Mouse (Mus musculus): ENCODE data around the gene Plin1.
A peak's percentile ranks its signal among the peaks of the same experiment; 100 is the strongest.

The Plin1 gene

DNA sequence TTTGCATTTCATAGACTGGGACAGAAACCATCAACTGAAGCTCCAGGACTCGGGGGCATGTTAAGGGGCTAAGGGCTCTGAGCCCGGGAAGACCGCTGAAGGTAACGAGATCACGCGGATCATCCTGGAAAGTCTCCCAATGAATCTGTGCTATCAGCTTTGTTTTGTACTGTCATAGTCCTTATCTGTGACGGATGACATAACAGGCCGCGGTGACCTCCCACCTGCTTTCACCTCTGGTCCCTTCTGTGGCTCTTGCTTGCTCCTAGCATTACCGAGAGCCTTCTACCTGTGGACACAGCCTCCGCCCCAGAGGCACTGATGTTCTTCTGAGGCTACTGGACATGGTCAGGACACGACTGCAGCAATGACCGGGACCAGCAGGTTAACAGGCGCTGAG, 3.8 kb upstream of the Plin1 start:
- no peak for DNase-seq (ENCODE audit: low spot score in 2 of 2)

DNA sequence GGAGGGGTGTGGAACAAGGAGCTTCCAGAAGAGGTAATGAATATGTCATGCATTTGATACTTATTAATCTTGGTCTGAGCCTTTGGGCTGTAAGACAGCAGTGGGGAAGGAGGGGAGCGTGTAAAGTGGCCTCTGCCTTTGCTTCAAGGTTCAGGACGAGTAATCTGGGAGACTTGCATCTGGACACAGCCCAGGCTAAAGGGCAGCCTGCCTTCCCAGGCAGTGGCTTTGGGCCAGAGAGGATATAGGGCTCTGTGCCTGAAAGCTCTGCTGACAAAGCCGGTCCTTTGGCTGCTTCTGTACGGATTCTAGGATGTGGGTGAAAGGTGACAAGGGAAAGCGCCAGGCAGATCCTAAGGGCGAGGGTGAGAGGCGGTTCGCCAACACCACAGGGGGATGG, 1.9 kb upstream of the Plin1 start:
- DNase-seq (ENCODE audit: low spot score in 2 of 2), result no peak

DNA sequence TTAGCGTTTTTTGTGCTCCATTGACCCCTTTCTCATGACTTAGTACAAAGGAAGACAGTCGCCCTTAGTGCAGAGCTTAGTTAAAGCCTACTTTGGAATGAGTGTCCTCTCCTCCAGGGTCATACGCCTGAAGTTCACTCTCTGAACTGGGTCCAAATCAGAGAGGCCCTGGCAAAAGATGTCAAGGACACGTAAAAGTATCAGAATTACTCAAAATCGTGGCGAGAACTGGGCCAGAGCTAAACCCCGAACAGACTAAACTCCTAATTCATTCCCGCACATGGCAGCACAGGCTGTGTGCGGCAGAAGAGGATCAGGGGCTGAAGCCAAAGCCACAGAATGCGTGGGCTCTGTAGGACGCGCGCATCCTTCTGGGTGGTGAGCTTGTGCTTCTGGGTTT, 1.3 kb downstream of the Plin1 start:
- no peak for DNase-seq (ENCODE audit: low spot score in 2 of 2)

DNA sequence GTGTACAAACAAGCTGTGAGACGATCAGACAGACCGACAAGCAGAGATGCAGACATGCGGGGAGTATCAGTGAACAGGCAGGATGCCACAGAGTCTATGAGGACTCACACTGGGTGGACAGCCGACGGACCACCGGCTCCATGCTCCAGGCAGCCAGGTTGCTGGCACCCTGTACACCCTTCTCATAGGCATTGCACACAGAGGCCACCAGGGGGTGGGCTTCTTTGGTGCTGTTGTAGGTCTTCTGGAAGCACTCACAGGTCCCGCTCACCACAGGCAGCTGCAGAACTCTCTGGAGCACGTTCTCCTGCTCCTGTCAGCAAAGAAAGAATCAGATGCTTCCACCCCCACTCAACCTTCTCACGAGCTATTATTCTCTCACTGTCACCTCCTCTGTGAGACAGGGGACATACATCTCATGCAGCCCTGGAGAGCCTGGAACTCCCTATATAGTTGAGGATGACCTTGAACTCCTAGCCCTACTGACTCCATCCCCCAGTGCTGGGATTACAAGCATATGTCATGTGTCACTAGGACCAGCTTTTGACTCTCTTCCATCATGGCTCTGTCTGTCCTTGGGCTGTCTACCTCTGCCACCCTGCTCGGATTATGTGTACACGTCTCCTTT, 2.8 kb downstream of the Plin1 start:
- no peak for DNase-seq (ENCODE audit: low spot score in 2 of 2)

DNA sequence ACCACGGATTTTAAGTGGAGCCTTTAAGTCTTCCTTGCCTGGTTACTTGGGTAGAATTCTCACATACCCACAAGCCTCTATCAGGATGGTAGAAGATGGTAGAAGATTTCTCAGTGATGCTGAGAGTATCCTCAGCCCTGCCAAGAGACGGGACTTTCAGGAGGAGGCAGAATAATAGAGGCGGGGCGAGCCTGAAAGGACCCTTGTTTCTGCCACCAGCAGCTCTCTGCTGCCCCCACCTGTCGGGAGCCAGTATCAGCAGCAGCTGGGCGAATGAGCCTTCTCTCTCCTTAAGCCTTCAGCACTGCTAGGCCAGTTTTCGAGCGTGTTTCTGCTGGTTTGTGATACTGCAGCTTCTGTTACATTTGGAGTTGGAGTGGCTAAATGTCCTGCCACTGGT, 3.5 kb downstream of the Plin1 start:
- DNase-seq (ENCODE audit: low spot score in 2 of 2), result peak; percentile 66 to 73

DNA sequence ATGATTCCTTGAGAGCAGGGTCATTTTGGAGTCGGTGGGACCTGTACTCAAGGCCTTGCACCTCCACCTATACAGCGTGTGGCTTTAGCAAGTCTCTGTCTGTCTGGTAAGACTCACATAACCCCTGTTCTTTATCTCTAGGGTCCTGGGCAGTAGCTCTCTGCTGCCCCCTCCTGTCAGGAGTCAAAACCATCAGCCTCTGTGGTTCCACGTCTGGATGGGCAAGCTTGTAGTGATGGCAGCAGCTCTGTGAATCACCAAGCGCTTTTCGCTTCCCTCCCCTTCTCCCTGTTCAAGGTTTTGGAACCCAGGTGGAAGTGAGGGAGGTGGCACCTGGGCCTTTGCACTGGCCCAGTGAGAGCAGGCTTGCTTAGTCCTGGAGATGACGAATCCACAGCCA, 4.5 kb downstream of the Plin1 start:
- peak; percentile 44 to 61 for DNase-seq (ENCODE audit: low spot score in 2 of 2)

DNA sequence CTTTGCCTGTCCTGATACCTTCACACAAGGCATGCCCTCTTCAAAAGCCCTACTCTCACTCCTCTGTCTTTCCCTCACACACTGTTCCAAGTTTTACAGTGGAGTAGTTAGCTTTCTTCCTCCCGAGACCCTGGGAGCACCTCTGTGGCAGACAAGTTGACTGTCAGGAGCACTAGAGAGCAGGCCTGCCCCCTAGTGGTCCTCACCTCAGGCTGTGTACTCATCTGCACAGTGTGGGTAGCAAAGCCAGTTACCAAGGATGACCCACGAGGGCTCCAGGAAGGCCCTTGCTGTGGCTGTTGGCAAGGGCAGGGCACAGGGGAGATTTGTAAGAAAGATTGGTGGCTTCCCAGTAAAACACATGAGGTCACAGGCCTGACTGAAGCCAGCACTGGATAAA, 5.6 kb downstream of the Plin1 start:
- DNase-seq (ENCODE audit: low spot score in 2 of 2), result peak in 1 of 2 experiments; percentile 47

DNA sequence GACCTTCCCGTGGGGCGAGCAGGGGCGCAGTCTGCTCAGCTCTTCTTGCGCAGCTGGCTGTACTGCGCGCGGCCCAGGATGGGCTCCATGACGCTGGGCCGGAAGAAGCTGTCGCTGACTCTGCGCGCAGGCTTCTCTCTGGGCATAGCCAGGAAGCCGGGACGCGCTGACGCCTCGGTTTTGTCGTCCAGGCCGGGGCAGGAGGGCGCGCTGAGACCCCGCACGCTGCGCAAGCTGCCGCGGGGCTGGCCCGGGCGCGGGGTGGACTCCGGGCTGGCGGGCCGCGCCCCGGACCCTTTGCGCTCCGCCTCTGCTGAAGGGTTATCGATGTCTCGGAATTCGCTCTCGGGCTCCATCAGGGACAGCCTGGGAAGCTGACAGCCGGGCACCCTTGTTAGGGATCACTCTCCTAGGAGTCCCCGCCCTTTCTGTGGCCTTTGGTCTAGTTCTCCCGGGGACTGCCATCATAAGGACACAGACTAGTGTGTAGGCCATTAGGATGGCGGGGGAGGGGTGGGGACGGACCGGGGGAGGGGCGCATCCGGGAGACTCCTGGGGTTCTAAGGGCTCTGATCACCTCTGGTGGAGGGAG, 11.2 kb downstream of the Plin1 start:
- DNase-seq (ENCODE audit: low spot score in 2 of 2), result peak in 1 of 2 experiments; percentile 51

DNA sequence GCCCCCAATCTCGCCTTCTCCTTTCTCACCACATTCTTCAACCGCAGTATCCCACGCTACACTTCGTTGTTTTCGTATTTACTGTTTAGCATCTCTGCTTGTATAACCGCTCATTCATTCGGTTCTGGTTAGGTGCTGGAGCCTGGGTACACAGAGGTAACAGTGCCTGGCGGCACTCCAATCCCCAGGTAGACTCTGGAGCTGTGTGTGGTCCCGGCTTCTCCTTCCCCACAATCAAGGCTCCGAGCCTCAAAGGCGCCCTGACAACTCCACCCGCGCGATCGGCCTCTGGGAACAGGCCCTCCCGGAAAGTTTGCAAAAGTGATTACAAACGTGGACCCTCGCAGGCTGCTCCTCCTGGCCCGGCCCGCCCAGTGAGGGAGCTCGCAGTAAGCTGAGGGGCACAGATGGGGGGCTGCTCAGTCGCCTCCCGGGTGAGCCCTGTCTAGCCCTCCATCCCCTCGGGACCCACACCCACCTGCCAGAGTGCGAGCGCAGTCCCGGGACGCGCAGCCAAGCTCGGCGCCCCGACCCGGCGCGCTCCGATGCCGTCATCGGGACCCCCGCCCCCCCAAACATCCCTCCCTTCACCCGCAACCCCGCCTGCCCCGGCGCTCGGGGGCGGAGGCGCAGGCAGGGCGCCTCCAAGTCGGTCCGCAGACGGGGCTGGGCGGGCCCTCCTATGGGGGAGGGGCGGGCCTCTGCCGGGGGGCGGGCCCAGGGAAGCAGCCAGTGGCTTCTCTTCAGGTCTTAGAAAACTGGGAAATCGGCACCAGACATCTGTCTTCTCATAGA, 17.3 kb downstream of the Plin1 start, which contains the start of gene Kif7:
Gene Kif7 (minus strand): TSS at position 534 of the 795 bp plus-strand sequence.
- peak in 1 of 2 experiments; percentile 31 for DNase-seq (ENCODE audit: low spot score in 2 of 2)

DNA sequence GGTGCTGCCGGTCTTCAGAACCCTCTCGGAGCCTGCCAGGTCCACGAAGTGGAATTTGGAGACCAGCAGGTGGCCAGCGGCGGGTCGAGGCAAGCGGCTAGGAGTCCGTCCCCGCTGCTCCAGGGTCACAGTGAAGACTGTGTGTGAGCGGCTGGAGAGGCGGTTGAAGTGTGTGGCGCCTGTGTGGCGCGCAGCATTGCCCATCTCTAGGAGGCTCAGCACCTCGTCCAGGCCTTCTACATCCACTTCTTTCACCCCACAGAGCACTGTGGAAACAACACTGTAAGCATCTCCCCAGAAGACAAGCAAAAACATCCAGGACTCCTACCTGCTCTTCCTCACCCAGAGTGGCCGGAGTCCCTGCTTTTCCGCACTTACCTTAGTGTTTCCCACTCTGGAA, 21.9 kb downstream of the Plin1 start:
- peak in 1 of 2 experiments; percentile 22 for DNase-seq (ENCODE audit: low spot score in 2 of 2)

DNA sequence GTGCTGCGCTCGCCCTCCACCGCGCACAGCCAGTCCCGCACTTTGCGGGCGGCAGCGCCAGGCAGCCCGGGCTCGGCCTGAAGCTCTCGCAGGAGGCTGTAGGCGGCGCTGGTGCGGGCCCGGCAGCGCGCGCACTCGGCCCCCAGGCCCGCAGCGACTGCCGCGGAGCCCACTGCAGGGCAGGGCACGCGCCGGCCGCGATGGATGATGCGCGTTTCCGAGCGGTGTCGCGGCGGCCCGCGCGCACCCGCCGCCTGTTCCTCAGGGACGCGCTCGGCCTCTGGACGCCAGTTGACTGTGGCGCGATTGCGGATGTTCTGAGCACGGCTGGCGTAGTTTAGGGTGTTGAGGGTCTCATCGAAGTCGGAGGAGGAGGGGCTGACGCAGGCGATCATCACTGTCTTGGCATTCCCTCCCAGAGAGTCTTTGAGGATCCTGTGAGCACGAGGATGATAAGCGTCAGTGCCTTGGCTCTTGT, 22.5 kb downstream of the Plin1 start:
- peak; percentile 40 to 58 for DNase-seq (ENCODE audit: low spot score in 2 of 2)

DNA sequence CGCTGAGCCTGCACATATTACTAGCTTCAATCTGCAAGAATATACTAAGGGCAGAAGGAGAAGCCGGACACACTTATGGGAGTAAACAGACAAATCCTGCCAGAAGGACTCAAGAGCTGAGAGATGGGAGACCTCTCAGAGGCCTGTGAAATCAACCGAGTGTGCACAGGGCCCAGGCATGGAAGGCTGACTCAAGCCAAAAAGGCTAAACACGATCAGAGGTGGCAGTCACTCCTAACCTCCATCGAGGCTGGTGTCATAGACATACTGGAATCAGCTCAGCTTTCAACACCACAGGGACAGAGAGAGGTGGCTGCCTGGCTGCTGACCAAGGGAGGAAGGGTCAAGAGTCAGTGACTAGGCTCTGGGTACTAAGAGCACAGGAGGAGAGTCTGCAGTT, 27.5 kb downstream of the Plin1 start:
- DNase-seq (ENCODE audit: low spot score in 2 of 2), result no peak

DNA sequence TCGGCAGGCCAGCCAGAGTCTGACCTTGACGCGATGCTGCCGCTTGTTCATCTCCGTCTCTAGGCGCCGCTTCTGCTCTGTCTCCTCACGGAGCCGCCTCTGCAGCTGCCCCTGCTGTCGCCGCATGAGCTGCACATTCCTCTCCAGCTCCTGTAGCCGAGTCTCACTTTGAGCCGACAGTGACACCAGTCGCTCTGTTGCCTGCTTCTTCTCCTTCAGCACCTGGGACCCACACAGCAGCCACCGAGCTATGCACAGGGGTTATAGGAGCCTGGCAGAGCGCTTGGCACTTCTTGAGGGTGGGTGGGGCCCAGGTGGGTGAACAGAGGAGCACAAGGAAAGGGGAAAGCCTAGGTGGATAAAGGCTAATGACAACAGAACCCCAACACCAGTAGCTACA, 29.9 kb downstream of the Plin1 start:
- no peak for DNase-seq (ENCODE audit: low spot score in 2 of 2)

DNA sequence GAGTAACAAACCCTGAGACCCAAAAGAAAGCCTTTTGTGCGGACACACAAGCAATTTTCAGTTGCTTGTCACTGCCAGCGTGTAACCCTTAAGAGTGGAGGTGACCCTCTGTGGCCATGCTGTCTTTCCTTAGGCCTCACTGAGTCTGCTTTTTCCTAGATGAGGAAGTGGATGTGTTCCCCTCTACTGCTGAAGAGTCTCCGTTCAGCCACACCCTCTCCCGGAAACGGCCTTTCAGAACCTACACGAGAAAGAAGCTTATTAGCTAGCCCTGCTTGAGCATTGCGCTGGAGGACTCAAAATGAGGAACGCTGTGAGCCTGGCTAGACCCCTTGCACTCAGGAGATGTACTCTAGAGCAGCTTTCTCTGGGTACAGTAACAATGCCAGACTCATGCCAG, 36.2 kb downstream of the Plin1 start:
- DNase-seq (ENCODE audit: low spot score in 2 of 2), result no peak

DNA sequence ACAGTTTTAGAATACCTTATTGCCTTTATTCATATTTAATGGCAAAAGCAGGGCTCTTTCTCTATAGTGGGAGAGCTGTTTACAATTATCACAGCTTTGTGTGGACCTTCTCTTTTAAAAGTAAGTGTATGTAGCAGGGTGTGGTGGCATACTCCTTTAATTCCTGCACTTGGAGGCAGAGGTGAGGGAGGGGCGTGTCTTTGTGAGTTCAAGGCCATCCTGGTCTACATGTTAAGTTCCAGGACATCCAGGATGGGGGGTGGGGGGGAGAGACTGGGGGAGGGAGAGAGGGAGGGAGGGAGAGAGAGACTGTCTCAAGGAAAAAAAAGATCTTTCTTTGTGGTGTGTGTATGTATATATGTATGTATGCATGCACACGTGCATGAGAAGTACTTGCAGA, 52.5 kb downstream of the Plin1 start:
- DNase-seq (ENCODE audit: low spot score in 2 of 2), result no peak

DNA sequence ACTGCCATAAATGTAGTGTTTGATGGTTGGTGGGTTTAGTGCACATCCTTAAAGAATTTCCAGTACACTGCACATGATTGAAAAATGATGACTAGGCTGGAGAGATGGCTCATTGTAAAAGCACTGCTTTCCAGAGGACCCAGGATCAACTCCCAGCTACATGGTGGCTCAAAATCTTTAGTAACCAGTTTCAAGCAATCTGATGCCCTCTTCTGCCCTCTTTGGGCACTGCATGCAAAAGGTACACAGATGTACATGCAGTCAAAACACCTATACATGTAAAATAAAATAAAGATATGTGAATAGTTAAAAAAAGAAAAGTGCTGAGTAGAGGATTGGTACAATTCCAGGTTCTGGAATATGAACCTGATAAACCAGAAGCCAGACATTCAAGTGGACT, 53.5 kb downstream of the Plin1 start:
- no peak for DNase-seq (ENCODE audit: low spot score in 2 of 2)

DNA sequence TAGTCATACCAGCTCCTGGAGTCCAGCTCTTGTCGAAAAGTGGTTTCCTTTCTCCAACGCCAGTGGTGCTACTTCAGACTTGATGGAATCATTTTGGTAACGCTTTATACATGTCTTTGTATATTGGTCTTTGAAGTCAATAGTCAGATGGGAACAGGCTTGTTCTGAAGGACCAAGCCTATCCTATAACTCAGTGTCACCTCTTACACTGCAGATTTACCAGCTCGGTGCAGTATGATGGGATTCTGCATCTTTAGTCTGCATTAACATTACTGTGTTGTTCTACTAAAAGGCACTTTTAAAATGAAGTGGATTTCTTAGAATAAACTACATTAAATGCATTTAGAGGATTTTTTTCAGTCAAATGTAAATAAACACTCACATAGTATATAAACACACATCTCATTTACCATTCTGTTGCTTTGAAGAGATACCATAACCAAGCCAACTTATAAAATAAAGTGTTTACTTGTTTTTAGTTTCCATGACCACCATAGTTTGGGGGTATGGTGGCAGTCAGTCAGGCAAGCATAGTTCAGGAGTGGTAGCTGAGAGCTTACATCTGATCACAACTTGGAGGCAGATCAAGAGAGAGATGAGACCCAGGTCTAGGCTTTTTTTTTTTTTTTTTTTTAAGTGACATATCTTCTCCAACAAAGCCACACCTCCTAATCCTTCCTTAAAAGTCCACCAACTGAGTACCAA, 61.7 kb downstream of the Plin1 start:
- no peak for DNase-seq (ENCODE audit: low spot score in 2 of 2)

Data from frontal cortex, postnatal 36 days (tissue).